Mouse (Mus musculus): Measurements from ENCODE around the gene Borcs5. TPM values are rescaled to one million over a fixed set of nuclear protein-coding genes. Genes with fewer than 3 reads are reported as not detected.

Borcs5 gene
- 6.4 and 8.2 TPM in 2 replicates for polyA plus RNA-seq (2015; fragmentation: Nextera tagmentation; extraction: Ambion mirVana)

DNA sequence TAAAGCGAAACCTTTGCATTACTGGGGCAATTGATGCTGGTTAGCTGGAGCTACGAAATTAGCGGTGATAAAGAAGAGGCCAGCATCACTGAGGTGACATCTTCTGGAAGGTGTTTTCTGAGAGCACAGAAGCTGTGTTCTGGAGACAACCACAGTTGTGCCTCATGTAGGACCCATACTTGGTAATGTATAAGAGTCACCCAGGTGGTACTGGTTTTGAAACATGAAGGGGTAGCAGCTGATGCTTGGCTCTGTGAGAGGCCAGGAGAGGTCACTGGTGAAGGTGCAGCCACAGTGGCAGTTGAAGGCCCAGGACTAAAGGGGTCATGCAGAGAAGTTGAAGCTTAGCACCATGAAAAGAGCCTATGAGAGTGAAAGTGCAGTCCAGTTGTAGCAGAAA is at the start of gene Borcs5:
Gene Borcs5 (plus strand): TSS at position 301 of the 400 bp plus-strand sequence.
- no peak for ATAC-seq (ENCODE audit: low read depth)
- no peak within 1 kb of the TSS for H3K4me3 ChIP-seq (ENCODE audit: low read depth, low read length)
- no peaks in the 10 kb centered on the region for H3K27me3 ChIP-seq (ENCODE audit: control insufficient read depth, insufficient read depth, low read depth, low read length)
- peaks cover 6% of the 10 kb centered on the region for H3K4me1 ChIP-seq (ENCODE audit: control insufficient read depth, low read depth, low read length)
- no peak within 1 kb of the TSS for H3K27ac ChIP-seq (ENCODE audit: low read length)
- H3K36me3 ChIP-seq (ENCODE audit: control insufficient read depth, insufficient read depth) = no peaks in the 10 kb centered on the region
- no peak within 1 kb of the TSS for H3K4me2 ChIP-seq (ENCODE audit: low read depth, low read length)
- WGBS (ENCODE audit: insufficient replicate concordance) = 60% methylated on average over 3 of the region's 3 CpGs
- no peak within 1 kb of the TSS for H3K9ac ChIP-seq (ENCODE audit: low read depth, low read length)
- H3K9me3 ChIP-seq (replicated peaks; ENCODE audit: control insufficient read depth, low read length) = no peaks in the 10 kb centered on the region

DNA sequence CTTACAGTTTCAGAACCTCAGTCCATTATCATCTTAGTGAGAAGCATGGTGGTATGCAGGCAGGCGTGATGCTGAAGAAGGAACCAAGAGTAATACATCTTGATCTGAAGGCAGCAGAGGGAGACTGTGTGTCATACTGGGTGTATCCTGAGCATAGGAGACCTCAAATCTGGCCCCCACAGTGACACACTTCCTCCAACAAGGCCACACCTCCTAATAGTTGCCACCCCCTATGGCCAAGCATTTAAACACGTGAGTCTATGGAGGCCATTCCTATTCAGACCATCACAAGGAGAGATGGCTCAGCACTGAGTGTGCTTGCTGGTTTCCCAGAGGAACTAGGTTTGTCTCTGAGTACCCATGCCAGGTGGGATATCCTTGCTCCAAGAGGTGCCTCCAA is 47.7 kb upstream of the Borcs5 start:
- H3K27me3 ChIP-seq (ENCODE audit: control insufficient read depth, insufficient read depth, low read depth, low read length) = no peaks in the 10 kb centered on the region
- no peak overlapping the region for H3K27ac ChIP-seq (ENCODE audit: low read length)
- H3K4me3 ChIP-seq (ENCODE audit: low read depth, low read length) = no peak overlapping the region
- H3K4me2 ChIP-seq (ENCODE audit: low read depth, low read length) = no peak overlapping the region
- H3K9ac ChIP-seq (ENCODE audit: low read depth, low read length) = no peak overlapping the region
- H3K4me1 ChIP-seq (ENCODE audit: control insufficient read depth, low read depth, low read length) = no peaks in the 10 kb centered on the region
- H3K36me3 ChIP-seq (ENCODE audit: control insufficient read depth, insufficient read depth) = no peaks in the 10 kb centered on the region
- WGBS (ENCODE audit: insufficient replicate concordance) = 57% methylated on average over 2 of the region's 2 CpGs
- no peaks in the 10 kb centered on the region for H3K9me3 ChIP-seq (replicated peaks; ENCODE audit: control insufficient read depth, low read length)
- no peak for ATAC-seq (ENCODE audit: low read depth)

DNA sequence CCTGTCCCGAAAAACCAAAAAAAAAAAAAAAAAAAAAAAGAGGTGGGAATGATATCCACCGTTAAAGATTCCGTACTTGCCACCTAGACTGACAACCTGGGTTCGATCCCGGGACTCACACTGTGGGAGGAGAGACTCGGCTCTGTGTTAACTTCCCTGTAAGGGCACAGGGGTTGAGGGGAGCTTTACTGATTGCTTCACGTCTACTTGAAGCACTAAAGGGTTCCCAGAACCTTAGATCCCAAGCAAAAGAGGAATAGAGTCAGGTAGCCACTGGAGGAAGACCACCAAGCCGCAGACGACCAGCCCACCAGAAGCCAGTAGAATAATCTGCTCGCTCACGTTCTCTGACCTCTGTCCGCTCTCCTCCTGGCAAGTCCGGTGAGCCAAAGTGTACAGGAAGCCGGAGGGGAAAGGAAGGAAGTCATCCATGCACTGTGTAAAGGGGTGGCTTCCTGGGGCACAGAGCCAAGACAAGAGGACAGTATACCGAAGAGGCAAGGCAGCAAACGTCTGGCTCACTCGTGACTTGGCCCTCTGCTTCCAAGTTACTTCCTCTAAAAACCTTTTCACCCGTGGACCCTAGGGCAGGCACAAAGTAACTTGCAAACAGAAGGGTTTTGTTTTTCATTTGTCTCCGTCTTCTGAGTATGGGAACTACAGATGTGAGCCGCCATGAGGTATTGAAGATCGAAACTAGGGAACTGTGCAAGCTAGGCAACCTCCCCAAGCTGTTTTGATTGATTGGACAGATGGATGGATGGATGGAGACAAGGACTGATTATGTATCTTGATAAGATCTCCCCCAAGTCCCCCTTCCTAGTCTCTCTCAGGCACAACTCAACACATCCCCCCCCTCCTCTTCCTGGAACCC is 44.5 kb upstream of the Borcs5 start:
- H3K4me3 ChIP-seq (ENCODE audit: low read depth, low read length) = no peak overlapping the region
- no peak overlapping the region; the same call in 1 of the 2 replicates for H3K4me2 ChIP-seq (ENCODE audit: low read depth, low read length)
- WGBS (ENCODE audit: insufficient replicate concordance) = 28% methylated on average over 21 of the region's 21 CpGs
- ATAC-seq (ENCODE audit: low read depth) = peak; percentile 38; the same call in 1 of the 2 replicates
- H3K9me3 ChIP-seq (replicated peaks; ENCODE audit: control insufficient read depth, low read length) = no peaks in the 10 kb centered on the region
- no peaks in the 10 kb centered on the region for H3K4me1 ChIP-seq (ENCODE audit: control insufficient read depth, low read depth, low read length)
- no peaks in the 10 kb centered on the region for H3K36me3 ChIP-seq (ENCODE audit: control insufficient read depth, insufficient read depth)
- H3K27me3 ChIP-seq (ENCODE audit: control insufficient read depth, insufficient read depth, low read depth, low read length) = no peaks in the 10 kb centered on the region
- no peak overlapping the region for H3K9ac ChIP-seq (ENCODE audit: low read depth, low read length)
- H3K27ac ChIP-seq (ENCODE audit: low read length) = no peak overlapping the region

DNA sequence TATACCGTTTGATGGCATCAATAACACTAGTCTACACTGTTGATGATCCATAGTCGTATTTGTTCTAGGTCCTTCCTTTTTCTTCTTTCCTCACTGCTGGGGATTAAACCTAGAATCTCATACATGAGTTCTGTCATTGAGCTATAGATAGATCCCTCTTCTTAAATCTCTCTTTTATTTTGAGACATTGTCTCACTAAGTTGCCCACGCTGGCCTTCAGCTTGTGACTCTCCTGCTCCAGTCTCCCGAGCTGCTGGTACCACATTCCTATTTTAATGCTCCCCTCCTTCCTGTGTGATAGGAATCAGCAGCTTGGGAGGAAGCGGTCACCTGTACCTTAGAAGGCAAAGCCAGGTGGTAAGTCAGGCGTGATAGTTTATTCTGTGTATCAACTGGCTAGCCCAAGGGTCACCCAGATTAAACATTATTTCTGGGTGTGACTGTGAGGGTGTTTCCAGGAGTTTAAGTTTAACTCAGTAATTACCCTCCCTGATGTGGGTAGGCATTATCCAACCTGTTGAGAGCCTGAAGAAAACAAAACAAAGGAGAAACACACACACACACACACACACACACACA is 41.6 kb upstream of the Borcs5 start:
- Histone ChIP-seq H3K27ac (ENCODE audit: low read length) (no peak overlapping the region), H3K9me3 (replicated peaks; ENCODE audit: control insufficient read depth, low read length) (no peaks in the 10 kb centered on the region), H3K27me3 (ENCODE audit: control insufficient read depth, insufficient read depth, low read depth, low read length) (no peaks in the 10 kb centered on the region), H3K4me1 (ENCODE audit: control insufficient read depth, low read depth, low read length) (no peaks in the 10 kb centered on the region; the same call in 1 of the 2 replicates), H3K9ac (ENCODE audit: low read depth, low read length) (no peak overlapping the region), H3K4me2 (ENCODE audit: low read depth, low read length) (no peak overlapping the region), H3K36me3 (ENCODE audit: control insufficient read depth, insufficient read depth) (no peaks in the 10 kb centered on the region), H3K4me3 (ENCODE audit: low read depth, low read length) (no peak overlapping the region)
- peak; percentile 62 for ATAC-seq (ENCODE audit: low read depth)
- 57% methylated on average over 6 of the region's 6 CpGs for WGBS (ENCODE audit: insufficient replicate concordance)

DNA sequence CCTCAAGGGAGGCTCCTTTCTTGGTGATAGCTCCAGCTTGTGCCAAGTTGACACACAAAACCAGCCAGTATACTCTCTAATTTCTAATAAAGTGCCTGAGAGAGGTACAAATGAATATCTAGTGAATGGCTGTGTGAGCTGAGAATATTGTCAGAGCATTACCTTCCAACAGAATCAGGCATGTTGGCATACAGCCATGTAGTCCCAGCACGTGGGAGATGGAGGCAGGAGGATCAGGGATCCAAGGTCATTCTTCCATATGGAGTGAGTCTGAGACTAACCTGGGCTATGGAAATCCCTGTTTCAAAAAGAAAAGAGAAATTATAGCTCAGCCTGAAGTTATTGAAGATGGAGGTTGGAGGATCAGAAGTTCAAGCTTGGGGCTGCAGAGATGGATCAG is 40.1 kb upstream of the Borcs5 start:
- Histone ChIP-seq H3K4me3 (ENCODE audit: low read depth, low read length) (no peak overlapping the region), H3K9ac (ENCODE audit: low read depth, low read length) (no peak overlapping the region), H3K27me3 (ENCODE audit: control insufficient read depth, insufficient read depth, low read depth, low read length) (no peaks in the 10 kb centered on the region), H3K9me3 (replicated peaks; ENCODE audit: control insufficient read depth, low read length) (no peaks in the 10 kb centered on the region), H3K4me2 (ENCODE audit: low read depth, low read length) (no peak overlapping the region), H3K27ac (ENCODE audit: low read length) (no peak overlapping the region), H3K36me3 (ENCODE audit: control insufficient read depth, insufficient read depth) (no peaks in the 10 kb centered on the region), H3K4me1 (ENCODE audit: control insufficient read depth, low read depth, low read length) (no peaks in the 10 kb centered on the region; the same call in 1 of the 2 replicates)
- ATAC-seq (ENCODE audit: low read depth) = no peak
- WGBS (ENCODE audit: insufficient replicate concordance) = 38% methylated on average over 1 of the region's 1 CpGs

DNA sequence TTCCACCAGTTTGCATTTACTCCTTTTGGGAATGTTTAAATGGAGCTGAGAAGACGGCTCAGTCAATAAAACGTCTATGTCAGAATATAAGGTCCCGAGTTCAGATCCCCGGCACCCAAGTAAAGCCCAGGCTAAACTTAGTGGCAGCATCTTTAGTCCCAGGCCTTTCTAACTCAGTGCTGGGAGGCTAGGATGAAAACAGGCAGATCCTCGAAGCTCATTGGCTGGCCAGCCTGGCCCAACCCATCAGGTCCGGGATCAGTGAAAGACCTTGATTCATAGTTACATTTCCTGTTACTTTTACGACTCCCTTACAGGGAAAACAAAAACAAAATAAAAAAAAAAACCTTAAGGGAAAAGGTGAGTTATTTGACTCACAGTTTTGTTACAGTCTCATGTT is 38.2 kb upstream of the Borcs5 start:
- 45% methylated on average over 7 of the region's 7 CpGs for WGBS (ENCODE audit: insufficient replicate concordance)
- Histone ChIP-seq H3K27ac (ENCODE audit: low read length) (peak overlapping the region; percentile 60), H3K9ac (ENCODE audit: low read depth, low read length) (no peak overlapping the region), H3K27me3 (ENCODE audit: control insufficient read depth, insufficient read depth, low read depth, low read length) (no peaks in the 10 kb centered on the region), H3K4me2 (ENCODE audit: low read depth, low read length) (no peak overlapping the region), H3K36me3 (ENCODE audit: control insufficient read depth, insufficient read depth) (no peaks in the 10 kb centered on the region), H3K4me3 (ENCODE audit: low read depth, low read length) (no peak overlapping the region), H3K9me3 (replicated peaks; ENCODE audit: control insufficient read depth, low read length) (no peaks in the 10 kb centered on the region), H3K4me1 (ENCODE audit: control insufficient read depth, low read depth, low read length) (no peaks in the 10 kb centered on the region; the same call in 1 of the 2 replicates)
- ATAC-seq (ENCODE audit: low read depth) = no peak

DNA sequence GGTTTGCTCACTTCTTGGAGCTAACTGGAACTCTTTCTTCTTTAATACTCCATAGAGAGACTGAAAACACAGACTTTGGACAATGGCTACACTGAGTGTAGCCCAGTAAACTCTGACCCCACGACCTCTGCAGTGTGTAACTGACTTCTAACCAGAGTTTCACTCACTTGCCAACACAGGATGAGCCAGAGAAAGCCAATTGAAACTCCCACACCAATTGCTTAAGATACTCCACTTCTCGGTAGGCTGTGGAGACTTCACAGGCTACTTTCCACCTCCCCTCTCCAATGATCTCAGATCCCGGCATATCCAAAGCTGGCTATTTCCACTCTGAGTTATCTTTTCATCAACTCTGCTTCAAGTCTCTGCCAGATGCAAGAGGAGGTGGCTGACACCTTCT is 37.5 kb upstream of the Borcs5 start:
- Histone ChIP-seq H3K27me3 (ENCODE audit: control insufficient read depth, insufficient read depth, low read depth, low read length) (no peaks in the 10 kb centered on the region), H3K27ac (ENCODE audit: low read length) (peak overlapping the region; percentile 60)
- ATAC-seq (ENCODE audit: low read depth) = peak; percentile 71

DNA sequence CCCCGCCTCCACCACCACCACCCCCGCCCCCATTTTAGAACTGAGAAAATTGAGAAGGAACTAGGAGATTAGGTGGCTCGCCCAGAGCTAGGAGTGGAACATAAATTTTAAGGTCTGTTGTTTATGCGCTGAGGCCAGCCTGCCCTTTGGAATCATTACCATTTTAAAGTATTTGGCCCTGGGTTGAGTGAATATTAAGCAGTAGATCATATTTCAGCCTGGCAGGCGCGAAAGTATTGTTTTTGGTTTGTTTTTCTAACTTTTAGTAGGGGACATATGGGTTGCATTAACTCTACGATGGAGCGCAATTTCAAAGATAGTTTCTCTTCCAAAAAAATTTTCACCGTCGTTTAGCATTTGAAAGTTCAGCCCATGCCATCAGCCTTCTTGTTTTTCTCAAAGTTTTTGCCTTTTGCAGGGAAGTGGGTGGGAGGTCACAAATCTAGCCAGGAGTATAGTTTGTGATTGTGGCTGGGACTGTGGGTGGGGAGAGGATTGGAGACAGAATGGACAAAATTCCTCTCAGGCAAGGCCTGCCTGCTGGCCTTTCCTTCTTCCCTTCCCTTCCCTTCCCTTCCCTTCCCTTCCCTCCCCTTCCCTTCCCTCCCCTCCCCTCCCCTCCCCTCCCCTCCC is 36.8 kb upstream of the Borcs5 start:
- no peak overlapping the region for H3K4me3 ChIP-seq (ENCODE audit: low read depth, low read length)
- no peak overlapping the region for H3K4me2 ChIP-seq (ENCODE audit: low read depth, low read length)
- H3K9ac ChIP-seq (ENCODE audit: low read depth, low read length) = no peak overlapping the region
- 49% methylated on average over 10 of the region's 10 CpGs for WGBS (ENCODE audit: insufficient replicate concordance)
- no peak overlapping the region for H3K27ac ChIP-seq (ENCODE audit: low read length)
- ATAC-seq (ENCODE audit: low read depth) = no peak
- no peaks in the 10 kb centered on the region for H3K27me3 ChIP-seq (ENCODE audit: control insufficient read depth, insufficient read depth, low read depth, low read length)
- no peaks in the 10 kb centered on the region; the same call in 1 of the 2 replicates for H3K4me1 ChIP-seq (ENCODE audit: control insufficient read depth, low read depth, low read length)
- no peaks in the 10 kb centered on the region for H3K36me3 ChIP-seq (ENCODE audit: control insufficient read depth, insufficient read depth)
- no peaks in the 10 kb centered on the region for H3K9me3 ChIP-seq (replicated peaks; ENCODE audit: control insufficient read depth, low read length)

More for the DNA sequence above, 37.5 kb upstream of the Borcs5 start:
- no peak overlapping the region for H3K4me3 ChIP-seq (ENCODE audit: low read depth, low read length)
- H3K9me3 ChIP-seq (replicated peaks; ENCODE audit: control insufficient read depth, low read length) = no peaks in the 10 kb centered on the region
- no peak overlapping the region for H3K9ac ChIP-seq (ENCODE audit: low read depth, low read length)
- H3K4me1 ChIP-seq (ENCODE audit: control insufficient read depth, low read depth, low read length) = no peaks in the 10 kb centered on the region; the same call in 1 of the 2 replicates
- H3K4me2 ChIP-seq (ENCODE audit: low read depth, low read length) = no peak overlapping the region
- no peaks in the 10 kb centered on the region for H3K36me3 ChIP-seq (ENCODE audit: control insufficient read depth, insufficient read depth)
- 34% methylated on average over 3 of the region's 3 CpGs for WGBS (ENCODE audit: insufficient replicate concordance)

Measured in liver, embryonic 16.5 days (tissue).